Mouse (Mus musculus) cerebral cortex, adult 2 months (tissue): ENCODE data around the gene Asna1.

Source experiments
- WGBS: fragments of 180-500 bp; shearing (Covaris S2); methylation state at CpG from one replicate; pipeline ENCODE4 v1.1.7; 2018; 5-methylcytosine and 5-hydroxymethylcytosine counted together

Gene Asna1

DNA sequence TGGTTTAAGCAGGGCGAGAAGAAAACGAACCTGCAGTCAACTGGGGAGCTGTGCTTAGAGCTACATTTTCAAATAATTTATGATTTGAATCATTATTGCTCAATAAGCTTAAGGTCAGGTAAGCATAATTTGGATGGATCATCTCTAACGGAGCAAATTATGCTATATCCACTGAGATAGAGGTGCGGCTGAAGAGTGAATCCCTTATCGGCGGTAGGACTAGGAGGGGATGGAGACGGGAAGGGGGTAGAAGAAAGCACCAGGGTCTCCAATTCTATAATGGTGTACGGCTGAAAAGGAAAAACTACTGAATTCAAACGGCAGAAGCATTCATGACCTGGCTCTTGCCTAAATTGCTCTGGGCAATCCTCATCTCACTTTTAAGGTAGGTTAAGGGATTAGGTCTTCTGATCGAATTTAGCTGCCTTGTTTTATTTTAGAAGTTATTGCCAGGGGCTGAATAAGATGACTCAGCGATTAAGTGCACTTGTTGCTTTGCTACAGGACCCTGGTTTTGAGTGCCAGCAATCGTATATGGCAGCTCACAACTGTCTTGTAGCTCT lies 10.2 kb upstream of the Asna1 start:
- WGBS: 6% methylated on average over 12 of the region's 12 CpGs

DNA sequence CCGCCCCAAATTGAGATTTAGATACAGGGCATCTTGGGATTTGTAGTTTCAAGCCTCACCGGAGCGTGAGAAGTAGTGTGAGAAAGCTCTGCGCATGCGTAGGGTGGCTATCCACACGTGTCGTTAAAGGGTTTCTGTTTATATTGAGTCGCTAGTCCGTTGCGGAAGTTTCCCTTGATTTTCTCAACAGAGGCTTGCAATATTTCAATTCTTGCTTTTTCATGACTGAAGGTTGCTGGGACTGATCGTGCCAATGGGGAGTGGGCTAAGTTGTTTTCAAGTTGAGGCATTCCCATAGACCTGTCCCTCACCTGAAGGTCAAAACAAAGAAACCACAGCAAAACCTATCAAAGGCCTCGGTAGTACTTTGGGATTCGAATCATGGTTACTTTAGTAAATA lies 9.7 kb upstream of the Asna1 start:
- 2% methylated on average over 13 of the region's 13 CpGs for WGBS

DNA sequence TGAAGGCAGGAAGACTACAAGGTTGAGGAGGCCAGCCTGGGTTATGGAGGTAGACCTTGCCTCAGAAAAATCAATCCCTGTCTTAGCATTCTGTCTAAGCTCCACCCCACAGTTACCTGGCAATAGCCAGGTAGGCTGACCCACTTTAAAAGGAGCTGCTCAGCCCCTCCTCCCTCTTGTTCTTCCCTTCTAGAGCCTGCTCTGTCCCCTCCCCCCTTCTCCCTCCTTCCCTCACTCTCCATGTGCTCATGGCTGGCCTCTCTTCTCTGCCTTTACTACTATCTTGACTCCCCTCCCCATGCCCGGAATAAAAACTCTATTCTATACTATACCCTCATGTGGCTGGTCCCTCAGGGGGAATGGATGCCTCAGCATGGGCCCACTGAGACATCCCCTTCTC lies 8.8 kb upstream of the Asna1 start:
- WGBS: 75% methylated on average over 1 of the region's 1 CpGs

DNA sequence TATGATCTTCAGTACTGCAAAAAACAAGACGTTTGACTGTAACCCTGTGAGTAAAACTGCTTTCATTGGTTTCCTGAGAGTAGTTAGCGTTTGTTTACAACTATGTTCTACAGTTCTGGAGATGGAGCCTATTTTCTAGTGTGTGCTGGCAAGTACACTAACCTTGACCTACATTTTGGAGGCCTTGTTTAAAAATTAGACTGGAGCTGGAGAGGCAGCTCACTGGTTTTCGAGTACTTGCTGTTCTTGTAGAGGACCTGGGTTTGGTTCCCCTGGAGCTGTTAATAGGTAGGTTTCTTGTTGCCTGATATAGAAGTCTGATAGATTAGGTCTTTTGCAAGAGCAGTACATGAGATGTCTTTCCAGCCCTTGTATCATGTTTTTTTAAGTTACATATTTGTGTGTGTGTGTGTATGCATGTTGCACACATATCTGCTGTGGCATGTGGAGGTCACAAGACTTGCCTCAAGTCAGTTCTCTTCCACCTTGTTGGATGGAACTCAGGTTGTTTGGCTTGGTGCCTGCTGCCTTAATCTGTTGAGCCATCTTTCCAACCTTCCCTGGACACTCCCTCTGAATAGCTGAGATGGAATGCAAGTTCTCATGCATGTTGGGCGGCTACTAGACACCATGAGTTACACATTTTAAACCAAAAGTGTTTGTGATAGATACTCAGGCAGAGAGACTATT lies 7.7 kb upstream of the Asna1 start:
- WGBS: 78% methylated on average over 4 of the region's 4 CpGs

DNA sequence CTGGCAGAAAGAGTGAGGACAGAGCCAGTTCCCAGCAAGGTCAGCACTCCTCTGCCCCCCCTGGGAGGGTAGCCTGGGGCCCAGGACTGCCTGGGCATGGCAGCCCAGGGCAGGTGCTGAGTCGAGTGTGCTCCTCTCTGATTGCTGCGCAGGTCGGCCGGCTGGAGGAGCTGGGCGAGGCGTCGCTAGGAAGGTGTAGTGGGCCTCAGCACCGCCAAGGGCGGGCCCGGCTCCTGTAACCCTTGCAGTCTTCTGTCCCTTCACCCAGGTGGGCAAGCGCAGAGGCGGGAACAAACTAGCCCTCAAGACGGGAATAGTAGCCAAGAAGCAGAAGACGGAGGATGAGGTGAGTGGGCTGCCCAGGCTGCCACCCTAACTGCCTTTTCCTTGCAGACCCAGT lies 4.2 kb upstream of the Asna1 start:
- 84% methylated on average over 14 of the region's 14 CpGs for WGBS

DNA sequence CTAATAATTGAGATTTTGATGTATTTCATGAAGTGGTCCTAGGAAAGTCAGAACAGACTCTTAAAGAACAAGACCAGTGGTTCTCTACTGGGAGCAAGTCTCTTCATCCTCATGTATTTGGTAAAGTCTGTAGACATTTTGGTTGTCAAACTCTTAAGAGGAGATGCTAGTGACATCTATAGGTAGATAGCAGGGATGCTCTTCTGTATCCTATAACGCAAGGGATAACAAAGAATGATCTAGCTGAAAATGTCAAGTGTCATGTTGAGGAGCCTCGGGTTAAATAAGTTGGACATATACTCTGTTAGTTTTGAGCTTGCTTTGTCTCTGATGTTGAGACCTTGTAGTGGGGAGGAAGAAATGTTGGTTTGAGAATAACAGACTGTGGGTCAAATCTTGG lies 2.8 kb upstream of the Asna1 start:
- WGBS: 10% methylated on average over 2 of the region's 2 CpGs

DNA sequence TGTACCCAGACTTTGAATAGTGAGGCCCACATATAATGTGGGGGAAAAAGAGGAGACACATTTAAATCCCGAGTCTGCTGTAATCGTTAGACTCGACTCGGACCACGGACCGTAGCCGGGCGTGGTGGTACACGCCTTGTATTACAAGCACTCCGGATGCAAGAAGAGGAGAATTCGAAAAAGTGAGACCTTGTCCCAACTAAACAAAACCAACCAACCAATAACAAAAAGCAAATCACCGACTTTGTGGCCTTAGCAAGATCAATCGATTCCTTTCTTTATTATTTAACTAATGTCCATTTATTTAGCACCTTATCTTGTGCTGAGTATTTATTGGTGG lies 2.4 kb upstream of the Asna1 start:
- WGBS: 1% methylated on average over 13 of the region's 13 CpGs

DNA sequence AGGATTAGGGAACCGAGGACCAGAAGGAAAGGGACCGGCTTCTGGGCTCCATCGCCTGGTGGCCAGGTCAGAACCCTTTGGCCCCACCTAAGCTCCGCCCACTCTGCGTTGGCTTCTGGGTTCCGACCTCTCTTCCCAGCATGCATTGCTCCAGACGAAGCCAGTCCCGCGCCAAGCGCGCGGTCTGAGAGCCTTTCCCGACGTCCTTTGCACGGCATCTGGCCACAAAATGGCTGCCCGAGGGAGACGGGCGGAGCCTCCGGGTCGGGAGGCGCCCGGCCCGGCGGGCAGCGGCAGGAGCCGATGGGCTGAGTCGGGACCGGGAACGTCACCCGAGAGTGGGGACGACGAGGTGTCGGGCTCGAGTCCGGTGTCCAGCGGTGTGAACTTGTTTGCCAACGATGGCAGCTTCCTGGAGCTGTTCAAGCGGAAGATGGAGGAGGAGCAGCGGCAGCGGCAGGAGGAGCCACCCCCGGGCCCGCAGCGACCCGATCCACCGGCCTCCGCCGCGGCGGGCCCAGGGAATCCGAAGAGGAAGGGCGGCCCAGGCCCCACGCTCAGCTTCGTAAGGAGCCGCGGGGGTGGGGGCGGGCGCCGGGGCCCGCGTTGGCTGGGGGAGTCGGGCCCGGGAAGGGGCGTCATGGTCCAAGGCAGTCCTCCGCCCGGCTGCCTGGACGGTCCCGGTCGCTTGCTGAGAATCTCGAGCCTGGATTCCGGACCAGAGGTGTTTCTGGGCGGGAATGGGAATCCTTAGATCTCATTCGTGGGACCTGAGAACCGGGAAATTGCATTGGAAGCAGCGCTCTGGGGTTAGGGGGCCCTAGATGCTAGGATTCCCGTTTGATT lies 1.8 kb upstream of the Asna1 start, which contains the start of gene Trir:
Gene Trir (plus strand): TSS at position 154 of the 846 bp plus-strand sequence.
- WGBS: under 1% methylated on average over 74 of the region's 75 CpGs

DNA sequence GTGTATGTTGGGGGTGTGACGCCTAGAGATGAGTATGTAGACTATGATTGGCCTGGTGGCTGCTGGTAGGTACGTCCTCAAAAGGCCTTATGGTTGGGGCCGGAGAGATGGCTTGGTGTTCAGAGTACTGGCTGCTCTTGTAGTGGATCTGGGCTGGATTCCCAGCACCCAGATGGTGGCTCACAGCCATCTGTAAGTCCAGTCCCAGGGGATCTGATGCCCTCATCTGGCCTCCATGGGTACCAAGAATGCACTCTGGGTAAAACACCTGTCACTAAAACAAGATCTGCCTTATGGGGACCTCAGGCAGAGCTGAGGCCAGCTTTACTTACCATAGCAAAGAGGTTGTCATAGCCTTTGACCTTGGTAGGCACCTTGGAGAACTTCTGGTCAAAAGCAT lies 1.2 kb downstream of the Asna1 start:
- WGBS: 80% methylated on average over 3 of the region's 3 CpGs

DNA sequence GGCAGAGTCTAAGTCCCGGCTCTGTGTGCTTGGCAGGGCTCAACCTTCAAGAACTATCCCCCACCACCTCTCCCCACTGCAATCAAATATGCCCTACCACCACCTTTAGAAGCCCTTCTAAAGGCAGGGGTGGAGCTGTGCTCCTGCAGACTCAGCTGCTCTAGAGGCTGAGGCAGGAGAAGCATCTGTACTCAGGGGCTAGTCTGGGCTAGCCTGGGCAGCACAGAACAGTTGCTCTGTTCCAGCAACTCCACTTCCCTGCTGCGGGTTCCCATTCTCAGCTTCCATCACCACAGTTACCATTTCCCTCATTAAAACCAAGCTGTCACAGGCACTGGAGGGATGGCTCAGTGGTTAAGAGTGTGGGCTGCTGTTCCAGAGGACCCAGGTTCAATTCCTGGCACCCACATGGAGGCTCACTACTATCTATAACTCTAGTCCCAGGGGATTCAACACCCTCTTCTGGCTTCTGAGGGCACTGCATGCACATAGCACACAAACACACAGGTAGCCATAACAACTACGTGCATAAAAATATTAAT lies 3.5 kb downstream of the Asna1 start:
- 98% methylated on average over 3 of the region's 3 CpGs for WGBS

DNA sequence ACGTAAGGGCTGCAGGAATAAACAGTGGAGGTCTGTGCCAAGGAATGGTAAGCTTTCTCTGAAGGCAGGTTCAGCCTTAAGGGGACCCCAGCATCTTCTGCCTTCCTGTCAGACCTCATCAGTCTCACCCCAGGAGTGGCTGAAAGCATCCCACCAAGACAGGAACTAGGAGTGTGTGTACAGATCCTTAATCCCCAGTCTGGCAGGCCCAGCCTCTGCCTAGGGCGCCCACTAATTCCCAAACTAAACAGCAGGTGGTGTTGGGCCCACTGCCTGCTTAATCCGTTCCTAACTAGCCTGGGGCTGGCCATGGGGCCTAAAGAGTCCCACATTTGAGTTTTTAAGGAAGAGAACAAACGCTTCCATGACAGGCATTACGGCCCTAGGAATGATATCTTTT lies 7.9 kb downstream of the Asna1 start:
- WGBS: 45% methylated on average over 5 of the region's 5 CpGs

DNA sequence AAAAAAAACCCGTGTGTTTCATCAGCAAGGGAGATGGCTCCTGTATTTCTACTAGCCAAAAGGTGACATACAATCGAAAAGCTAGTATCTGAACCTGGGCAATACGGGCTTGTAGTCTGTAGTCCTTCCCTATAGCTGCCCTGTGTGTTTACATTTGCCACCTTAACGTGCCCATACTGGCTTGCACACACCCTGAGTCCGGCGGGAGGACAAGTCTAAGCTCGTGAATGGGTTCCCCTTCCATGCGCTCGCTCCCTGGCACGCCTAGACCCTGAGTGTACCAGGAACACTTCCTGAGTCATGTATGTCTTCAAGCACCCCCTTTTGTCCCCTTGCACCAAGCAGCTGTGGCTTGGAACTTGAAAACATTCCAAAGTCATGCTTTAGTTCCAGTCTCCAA lies 8.4 kb downstream of the Asna1 start:
- 72% methylated on average over 10 of the region's 10 CpGs for WGBS

DNA sequence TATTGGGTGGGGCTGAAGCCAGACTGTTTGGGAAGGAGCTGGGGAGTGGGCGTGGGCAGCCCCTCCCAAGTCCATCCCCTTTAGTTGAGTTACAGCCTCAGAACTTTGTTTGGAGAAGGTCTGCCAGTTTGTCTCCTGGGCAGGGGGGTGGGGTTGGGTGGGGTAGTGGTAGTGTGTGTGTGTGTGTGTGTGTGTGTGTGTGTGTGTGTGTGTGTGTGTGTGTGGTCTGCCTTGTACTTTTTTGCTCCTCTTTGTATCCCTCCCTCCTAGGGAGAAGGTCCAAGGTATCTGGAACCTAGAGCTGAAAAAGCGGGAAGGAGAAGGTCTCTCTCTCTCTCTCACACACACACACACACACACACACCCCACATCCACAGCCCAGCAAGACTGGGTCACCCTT lies 10.7 kb downstream of the Asna1 start, which contains the start of gene Best2:
Gene Best2 (minus strand): TSS at position 101 of the 400 bp plus-strand sequence.
- 55% methylated on average over 2 of the region's 2 CpGs for WGBS

DNA sequence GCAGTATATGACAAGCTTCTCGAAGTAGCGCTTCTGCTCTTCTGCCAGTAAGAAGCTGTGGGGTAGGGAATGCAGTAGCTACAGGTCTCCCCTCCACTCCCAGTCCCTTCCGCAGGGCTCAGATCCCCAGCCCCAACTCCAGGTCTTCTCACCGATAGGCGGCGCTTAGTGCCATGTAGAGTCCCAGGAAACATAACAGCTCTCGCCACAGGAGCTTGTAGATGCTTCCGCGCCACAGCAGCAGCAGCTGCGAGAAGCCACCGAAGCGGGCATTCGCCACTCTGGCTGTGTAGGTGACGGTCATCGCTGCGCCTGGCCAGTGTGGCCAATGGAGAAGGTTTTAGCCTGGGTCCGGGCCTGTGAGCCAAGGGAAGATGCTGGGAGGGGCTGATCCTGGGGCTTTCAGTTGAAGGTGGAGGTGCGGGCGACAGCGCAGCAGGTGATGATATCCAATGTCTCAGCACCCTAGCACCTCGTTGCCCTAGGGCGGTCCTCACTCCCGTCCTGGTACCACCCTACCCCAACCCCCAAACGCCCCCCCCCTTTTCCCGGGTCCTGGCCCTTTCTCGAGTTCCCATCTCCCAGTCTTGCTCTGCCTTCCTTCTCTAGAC lies 11.7 kb downstream of the Asna1 start:
- 2% methylated on average over 26 of the region's 26 CpGs for WGBS

DNA sequence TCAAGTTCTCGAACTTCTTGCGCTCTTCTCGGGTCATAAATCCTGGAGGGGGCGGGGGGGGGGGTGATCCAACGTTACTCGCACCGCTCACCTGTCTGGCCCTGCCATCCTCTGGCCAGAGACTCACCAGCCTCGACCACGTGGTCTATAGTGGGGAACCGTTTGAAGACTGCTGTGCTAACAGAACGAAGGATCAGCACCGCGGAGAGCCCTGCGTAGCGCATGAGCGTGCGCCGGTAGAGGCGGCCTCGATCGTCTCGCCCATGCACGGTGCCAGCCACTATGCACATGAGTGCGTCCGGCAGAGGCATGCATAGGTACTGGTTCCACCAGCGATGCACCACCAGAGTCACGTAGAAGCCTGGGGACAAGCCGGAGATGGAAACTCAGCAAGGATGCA lies 13.8 kb downstream of the Asna1 start:
- 14% methylated on average over 28 of the region's 28 CpGs for WGBS

DNA sequence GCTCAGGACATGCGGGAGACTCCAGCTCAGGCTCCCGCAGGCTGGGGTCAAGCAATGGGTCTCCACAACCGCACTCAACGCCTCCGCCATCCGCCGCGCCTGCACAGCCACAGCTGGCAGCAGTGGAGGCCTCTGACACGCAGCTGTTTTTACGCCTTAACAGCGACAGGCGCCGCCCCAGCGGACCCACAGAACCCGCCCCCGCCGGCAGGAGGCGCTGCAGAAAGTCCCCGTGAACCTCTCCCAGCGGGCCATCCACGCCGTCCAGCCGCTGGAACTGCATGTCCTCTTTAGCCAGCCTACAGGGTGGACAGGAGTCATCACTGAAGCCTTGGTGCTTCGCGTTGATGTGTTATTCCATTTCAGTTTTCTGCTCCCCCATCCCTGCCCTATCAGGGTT lies 17.4 kb downstream of the Asna1 start:
- 26% methylated on average over 25 of the region's 25 CpGs for WGBS

DNA sequence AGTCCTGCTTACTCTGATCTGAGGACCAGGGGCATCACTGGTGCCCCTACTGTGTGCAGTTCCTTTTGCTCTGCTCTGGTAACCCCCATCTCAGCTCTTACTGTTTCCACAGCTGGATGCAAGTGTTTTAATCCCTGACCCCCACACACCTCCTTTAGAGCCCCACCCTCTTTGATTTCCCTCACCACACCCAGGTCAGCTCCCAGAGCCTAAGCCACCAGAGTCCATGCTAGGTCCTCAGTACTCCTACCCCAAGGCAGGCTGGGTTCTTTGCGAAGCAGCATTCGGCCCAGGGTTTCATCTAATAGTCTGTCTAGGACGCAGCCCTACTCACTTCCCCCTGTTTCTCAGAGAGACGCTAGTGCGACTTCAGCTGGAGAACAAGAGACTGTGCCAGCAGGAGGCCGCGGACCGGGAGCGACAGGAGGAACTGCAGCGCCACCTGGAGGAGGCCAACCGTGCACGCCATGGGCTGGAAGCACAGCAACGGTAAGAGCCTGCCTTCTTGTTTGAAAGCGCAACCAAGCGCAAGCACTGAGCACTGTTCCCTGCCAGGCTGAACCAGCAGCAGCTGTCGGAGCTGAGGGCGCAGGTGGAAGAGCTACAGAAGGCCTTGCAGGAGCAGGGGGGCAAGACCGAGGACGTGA lies 27.3 kb downstream of the Asna1 start:
- WGBS: 8% methylated on average over 19 of the region's 19 CpGs

DNA sequence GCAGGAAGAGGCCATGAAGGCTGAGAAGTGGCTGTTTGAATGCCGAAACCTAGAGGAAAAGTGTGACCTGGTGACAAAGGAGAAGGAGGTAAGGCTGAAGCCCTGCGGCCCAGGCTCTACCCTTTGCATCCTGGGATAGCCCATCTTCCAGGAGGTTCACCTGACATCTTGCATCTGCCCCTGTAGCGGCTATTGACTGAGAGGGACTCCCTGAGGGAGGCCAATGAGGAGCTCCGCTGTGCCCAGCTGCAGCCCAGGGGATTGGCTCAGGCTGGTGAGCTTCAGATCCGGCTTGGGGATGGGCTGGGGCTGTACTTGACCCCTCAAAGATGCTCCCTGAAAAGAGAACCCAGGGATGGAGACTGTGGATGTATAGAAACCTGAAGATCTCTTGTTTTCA lies 28.1 kb downstream of the Asna1 start:
- 88% methylated on average over 5 of the region's 5 CpGs for WGBS

DNA sequence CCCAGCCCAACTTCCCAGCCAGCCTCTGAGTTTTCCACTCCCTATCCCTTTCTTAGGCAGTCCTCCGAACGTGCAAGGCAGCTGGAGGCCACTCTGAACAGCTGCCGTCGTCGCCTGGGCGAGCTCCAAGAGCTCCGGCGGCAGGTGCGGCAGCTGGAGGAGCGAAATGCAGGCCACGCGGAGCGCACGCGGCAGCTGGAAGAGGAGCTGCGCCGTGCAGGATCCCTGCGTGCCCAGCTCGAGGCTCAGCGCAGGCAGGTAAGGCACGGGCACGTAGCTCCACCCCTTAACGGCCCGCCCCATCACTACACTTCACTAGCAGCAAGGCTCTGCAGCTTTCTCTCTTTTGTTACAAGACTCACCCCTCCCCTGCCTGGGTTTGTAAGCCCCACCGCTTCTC lies 29.4 kb downstream of the Asna1 start:
- 42% methylated on average over 25 of the region's 25 CpGs for WGBS

DNA sequence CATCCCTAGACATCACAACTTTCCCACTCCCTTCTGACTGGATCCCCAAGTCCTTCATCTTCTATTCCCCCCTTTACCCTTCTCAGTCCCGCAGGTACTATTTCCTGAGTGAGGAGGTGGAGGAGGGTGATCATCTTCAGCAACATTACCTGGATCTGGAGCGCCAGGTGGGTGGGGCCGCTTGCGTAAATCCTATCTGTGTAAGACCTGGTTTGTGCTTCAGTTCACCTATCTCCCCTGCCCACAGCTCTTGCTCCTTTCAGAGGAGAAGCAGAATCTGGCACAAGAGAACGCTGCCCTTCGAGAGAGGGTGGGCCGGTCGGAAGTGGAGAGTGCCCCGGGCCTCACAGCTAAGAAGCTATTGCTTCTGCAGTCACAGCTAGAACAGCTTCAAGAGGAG lies 30.7 kb downstream of the Asna1 start:
- whole genome bisulfite sequencing: 95% methylated on average over 9 of the region's 9 CpGs

DNA sequence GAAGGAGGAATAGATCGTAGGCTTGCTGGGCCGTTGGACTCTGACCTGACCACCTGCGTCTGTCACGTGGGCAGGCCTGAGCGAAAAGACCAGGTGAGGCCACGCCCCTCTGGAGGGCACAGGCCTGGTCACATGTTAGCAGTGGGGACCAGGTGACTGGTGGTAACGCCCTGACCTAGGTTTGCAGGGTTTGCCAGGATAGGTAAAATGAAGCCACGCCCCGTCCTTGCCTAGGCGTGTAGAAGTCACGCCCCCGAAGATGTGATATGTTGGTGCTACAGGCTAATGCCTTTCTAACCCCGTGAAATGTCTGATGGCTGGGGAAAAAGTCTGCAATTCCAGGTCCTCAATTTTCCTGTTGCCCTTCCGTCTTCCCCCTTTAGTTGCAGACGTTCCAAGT lies 34.2 kb downstream of the Asna1 start:
- 4% methylated on average over 15 of the region's 15 CpGs for WGBS

DNA sequence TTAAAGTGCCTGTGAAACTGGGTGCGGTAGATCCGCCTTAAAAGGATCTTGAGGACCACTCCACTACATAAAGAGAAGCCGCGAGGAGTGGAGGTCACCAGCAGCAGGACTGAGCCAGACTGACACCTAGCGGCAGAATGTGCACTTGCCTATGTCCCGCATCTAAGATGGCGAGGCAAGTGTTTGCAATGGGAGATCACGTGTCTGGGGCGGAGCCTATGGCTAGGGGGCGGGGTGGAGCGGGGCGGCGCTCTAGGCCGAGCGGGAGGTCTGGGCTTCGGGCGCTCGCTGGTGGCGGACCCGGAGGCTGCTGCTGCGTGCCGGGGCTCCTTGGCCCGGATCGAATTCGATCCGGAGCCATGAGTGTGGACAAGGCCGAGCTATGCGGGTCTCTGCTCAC lies 34.7 kb downstream of the Asna1 start, which contains the start of gene Hook2:
Gene Hook2 (plus strand): TSS at position 255 of the 400 bp plus-strand sequence.
- under 1% methylated on average over 28 of the region's 28 CpGs for WGBS
